Mouse (Mus musculus): ENCODE results near the gene Stard3. TPM values are rescaled to one million over a fixed set of nuclear protein-coding genes. Genes with fewer than 3 reads are reported as not detected.

Gene Stard3
- polyA plus RNA-seq, 1 experiment = 25.8 TPM

GRCm38 (mm10) chr11:98322159-98322558 lies 36.0 kb upstream of the Stard3 start:
- TF ChIP-seq POLR2A (IDR thresholded peaks at IDR 0.05; ENCODE audit: insufficient read length, low read depth) (no peak), MYOG (IDR thresholded peaks at IDR 0.05; ENCODE audit: control insufficient read depth in 1 of 3, insufficient read depth in 1 of 3, insufficient read length in 2 of 3, low read depth in 2 of 3) (no peak), REST (IDR thresholded peaks at IDR 0.05; ENCODE audit: insufficient read depth, insufficient read length) (no peak), MYOD1 (IDR thresholded peaks at IDR 0.05; ENCODE audit: control insufficient read depth in 1 of 3, insufficient read length in 2 of 3, low read depth in 2 of 3) (no peak), E2F4 (IDR thresholded peaks at IDR 0.05; ENCODE audit: insufficient read depth) (no peak), MAX (IDR thresholded peaks at IDR 0.05; ENCODE audit: low read depth) (no peak), CEBPB (IDR thresholded peaks at IDR 0.05; ENCODE audit: insufficient read depth, poor library complexity, severe bottlenecking) (no peak)

DNA sequence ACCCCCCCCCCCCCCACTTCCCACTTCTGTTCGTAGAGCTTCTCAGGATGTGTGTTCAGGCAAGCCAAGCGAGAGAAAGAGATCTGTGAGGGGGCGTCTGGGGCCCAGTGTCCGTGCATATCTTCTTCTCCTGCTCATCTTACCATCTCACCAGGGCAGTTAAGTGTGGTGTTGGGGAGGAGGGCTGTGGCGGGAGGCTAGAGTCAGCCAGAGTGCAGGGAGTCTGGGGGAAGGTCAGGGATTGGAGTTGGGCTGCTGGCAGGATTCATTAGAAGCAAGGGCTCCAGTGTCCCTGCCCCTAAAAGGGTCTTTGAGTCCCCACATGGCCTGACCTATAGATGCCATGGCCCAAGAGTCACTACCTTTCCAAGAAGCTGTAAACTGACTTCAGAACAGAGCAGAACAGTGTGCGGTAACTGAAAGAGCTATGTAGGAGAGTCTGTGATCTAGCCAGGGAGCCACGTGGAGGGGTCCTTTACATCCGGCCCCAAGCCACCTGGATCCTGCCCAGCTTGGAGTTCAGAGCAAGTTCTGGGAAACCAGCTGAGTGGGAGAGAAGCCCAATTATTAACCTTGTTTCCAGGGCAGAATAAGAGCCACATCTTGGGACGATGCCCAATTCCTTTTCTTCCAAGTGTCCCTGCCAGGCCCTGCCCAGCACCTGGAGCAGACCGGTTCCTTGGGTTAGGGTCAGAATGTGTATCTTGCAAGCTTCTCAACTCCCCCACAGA lies 34.9 kb upstream of the Stard3 start:
- no peaks in the 10 kb centered on the region for H3K79me2 ChIP-seq (ENCODE audit: control insufficient read depth, insufficient read depth)
- H3K27me3 ChIP-seq (ENCODE audit: control insufficient read depth, insufficient read depth, insufficient read length) = peaks cover 76% of the 10 kb centered on the region
- no peak overlapping the region for H3ac ChIP-seq (ENCODE audit: control insufficient read depth, insufficient read length)
- H3K4me3 ChIP-seq = no peak overlapping the region
- TF ChIP-seq SRF (IDR thresholded peaks at IDR 0.05; ENCODE audit: control insufficient read depth, insufficient read length, low read depth) (no peak), USF1 (IDR thresholded peaks at IDR 0.05; ENCODE audit: low read depth) (no peak), POLR2AphosphoS2 (IDR thresholded peaks at IDR 0.05; ENCODE audit: insufficient read length, low read depth) (no peak), MYOG (IDR thresholded peaks at IDR 0.05; ENCODE audit: control insufficient read depth in 1 of 3, insufficient read depth in 1 of 3, insufficient read length in 2 of 3, low read depth in 2 of 3) (no peak), TCF3 (IDR thresholded peaks at IDR 0.05; ENCODE audit: insufficient read length, low read depth) (no peak), POLR2A (IDR thresholded peaks at IDR 0.05; ENCODE audit: insufficient read length, low read depth) (no peak), MYOD1 (IDR thresholded peaks at IDR 0.05; ENCODE audit: control insufficient read depth in 1 of 3, insufficient read length in 2 of 3, low read depth in 2 of 3) (no peak), E2F4 (IDR thresholded peaks at IDR 0.05; ENCODE audit: insufficient read depth) (no peak), TCF12 (IDR thresholded peaks at IDR 0.05; ENCODE audit: insufficient read depth, poor library complexity, severe bottlenecking) (no peak), REST (IDR thresholded peaks at IDR 0.05; ENCODE audit: insufficient read depth, insufficient read length) (no peak), MAX (IDR thresholded peaks at IDR 0.05; ENCODE audit: low read depth) (no peak), CEBPB (IDR thresholded peaks at IDR 0.05; ENCODE audit: insufficient read depth, poor library complexity, severe bottlenecking) (no peak)
- H3K4me2 ChIP-seq (ENCODE audit: low read depth) = no peak overlapping the region
- H3K36me3 ChIP-seq (ENCODE audit: control insufficient read depth, insufficient read depth) = no peaks in the 10 kb centered on the region

More at GRCm38 (mm10) chr11:98322159-98322558, 36.0 kb upstream of the Stard3 start:
- Histone ChIP-seq H3K4me2 (ENCODE audit: low read depth) (no peak overlapping the region), H3K36me3 (ENCODE audit: control insufficient read depth, insufficient read depth) (no peaks in the 10 kb centered on the region), H3ac (ENCODE audit: control insufficient read depth, insufficient read length) (no peak overlapping the region), H3K4me3 (no peak overlapping the region), H3K79me2 (ENCODE audit: control insufficient read depth, insufficient read depth) (no peaks in the 10 kb centered on the region), H3K27me3 (ENCODE audit: control insufficient read depth, insufficient read depth, insufficient read length) (peaks cover 76% of the 10 kb centered on the region)

GRCm38 (mm10) chr11:98323933-98324332 lies 34.2 kb upstream of the Stard3 start:
- Histone ChIP-seq H3K4me2 (ENCODE audit: low read depth) (no peak overlapping the region), H3K27me3 (ENCODE audit: control insufficient read depth, insufficient read depth, insufficient read length) (peaks cover 76% of the 10 kb centered on the region), H3ac (ENCODE audit: control insufficient read depth, insufficient read length) (no peak overlapping the region), H3K4me3 (no peak overlapping the region), H3K36me3 (ENCODE audit: control insufficient read depth, insufficient read depth) (no peaks in the 10 kb centered on the region), H3K79me2 (ENCODE audit: control insufficient read depth, insufficient read depth) (no peaks in the 10 kb centered on the region)
- TF ChIP-seq MYOD1 (IDR thresholded peaks at IDR 0.05; ENCODE audit: control insufficient read depth in 1 of 3, insufficient read length in 2 of 3, low read depth in 2 of 3) (no peak), REST (IDR thresholded peaks at IDR 0.05; ENCODE audit: insufficient read depth, insufficient read length) (peak; percentile 91)

DNA sequence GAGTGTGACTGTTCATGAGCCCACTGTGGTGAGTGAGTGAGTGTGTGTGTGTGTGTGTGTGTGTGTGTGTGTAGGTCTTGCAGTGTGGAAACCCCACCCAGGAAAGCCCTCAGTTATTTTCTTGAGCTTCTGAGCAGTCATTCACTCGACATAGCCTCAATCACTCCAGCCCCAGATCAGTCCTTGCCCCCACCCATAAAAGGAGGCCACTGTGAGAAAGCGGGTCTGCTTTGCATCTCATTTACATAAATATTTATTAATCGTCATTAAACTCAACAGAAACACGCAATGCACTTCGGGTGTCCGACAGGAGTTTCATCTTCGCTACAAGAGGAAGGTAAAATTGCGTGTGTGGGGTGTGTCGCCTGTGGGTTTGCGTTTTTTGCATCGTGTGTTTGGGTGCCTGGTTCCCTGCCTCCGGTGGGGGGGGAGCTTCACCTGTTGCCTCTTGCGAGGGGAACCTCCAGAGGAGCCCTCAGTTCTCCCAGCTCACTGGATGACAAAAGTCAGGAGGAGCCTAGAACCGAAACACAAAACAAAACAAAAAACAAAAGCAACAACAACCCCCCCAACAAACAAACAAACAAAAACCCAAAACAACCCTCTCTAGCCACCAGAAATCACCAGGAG lies 32.9 kb upstream of the Stard3 start:
- no peaks in the 10 kb centered on the region for H3K79me2 ChIP-seq (ENCODE audit: control insufficient read depth, insufficient read depth)
- TF ChIP-seq POLR2A (IDR thresholded peaks at IDR 0.05; ENCODE audit: insufficient read length, low read depth) (no peak), POLR2AphosphoS2 (IDR thresholded peaks at IDR 0.05; ENCODE audit: insufficient read length, low read depth) (no peak), TCF3 (IDR thresholded peaks at IDR 0.05; ENCODE audit: insufficient read length, low read depth) (no peak), USF1 (IDR thresholded peaks at IDR 0.05; ENCODE audit: low read depth) (no peak), E2F4 (IDR thresholded peaks at IDR 0.05; ENCODE audit: insufficient read depth) (no peak), REST (IDR thresholded peaks at IDR 0.05; ENCODE audit: insufficient read depth, insufficient read length) (no peak), CEBPB (IDR thresholded peaks at IDR 0.05; ENCODE audit: insufficient read depth, poor library complexity, severe bottlenecking) (no peak), MYOG (IDR thresholded peaks at IDR 0.05; ENCODE audit: control insufficient read depth in 1 of 3, insufficient read depth in 1 of 3, insufficient read length in 2 of 3, low read depth in 2 of 3) (no peak), TCF12 (IDR thresholded peaks at IDR 0.05; ENCODE audit: insufficient read depth, poor library complexity, severe bottlenecking) (no peak), SRF (IDR thresholded peaks at IDR 0.05; ENCODE audit: control insufficient read depth, insufficient read length, low read depth) (no peak), MAX (IDR thresholded peaks at IDR 0.05; ENCODE audit: low read depth) (no peak), MYOD1 (IDR thresholded peaks at IDR 0.05; ENCODE audit: control insufficient read depth in 1 of 3, insufficient read length in 2 of 3, low read depth in 2 of 3) (no peak)
- no peaks in the 10 kb centered on the region for H3K36me3 ChIP-seq (ENCODE audit: control insufficient read depth, insufficient read depth)
- peaks cover 77% of the 10 kb centered on the region for H3K27me3 ChIP-seq (ENCODE audit: control insufficient read depth, insufficient read depth, insufficient read length)
- H3ac ChIP-seq (ENCODE audit: control insufficient read depth, insufficient read length) = no peak overlapping the region
- H3K4me3 ChIP-seq = no peak overlapping the region
- H3K4me2 ChIP-seq (ENCODE audit: low read depth) = no peak overlapping the region
